Mouse (Mus musculus) liver, embryonic 16.5 days (tissue): ENCODE data around the gene Ppp2r2c. TPM values are rescaled to one million over a fixed set of nuclear protein-coding genes. Genes with fewer than 3 reads are reported as not detected.
"Not testable (repeated sequence)": the region's sequence is repeated elsewhere in the genome, so short reads cannot be mapped to it uniquely, and the experiment has no call there.

Source experiments
- ATAC-seq: fragments of 200-750 bp; cut with Nextera tagmentation; 2 replicates; pipeline ENCODE4 v1.8.0; 2017; ENCODE audit warnings: low read depth, mild to moderate bottlenecking, moderate number of reproducible peaks, moderate library complexity
- H3K27ac ChIP-seq: fragments of 300-500 bp; sonication (generic); 2 replicates; pipeline ENCODE4 v1.5.1; 2014; ENCODE audit warnings: mild to moderate bottlenecking, low read length
- H3K27me3 ChIP-seq: fragments of 300-500 bp; sonication (generic); 2 replicates; pipeline ENCODE4 v1.6.1; 2014; ENCODE audit warnings: low read depth, low read length, mixed read lengths; ENCODE audit not compliant: control insufficient read depth, insufficient read depth
- H3K36me3 ChIP-seq: fragments of 300-500 bp; sonication (generic); 2 replicates; pipeline ENCODE4 v1.6.1; 2014; ENCODE audit warnings: mild to moderate bottlenecking; ENCODE audit not compliant: control insufficient read depth, insufficient read depth
- H3K4me1 ChIP-seq: fragments of 300-500 bp; sonication (generic); 2 replicates; pipeline ENCODE4 v1.6.1; 2014; ENCODE audit warnings: low read depth, low read length, mixed read lengths; ENCODE audit not compliant: control insufficient read depth
- H3K4me2 ChIP-seq: fragments of 300-500 bp; sonication (generic); 2 replicates; pipeline ENCODE4 v1.6.1; 2014; ENCODE audit warnings: low read depth, low read length, mixed read lengths
- H3K4me3 ChIP-seq: fragments of 300-500 bp; sonication (generic); 2 replicates; pipeline ENCODE4 v1.5.1; 2014; ENCODE audit warnings: low read depth, mild to moderate bottlenecking, low read length
- H3K9ac ChIP-seq: fragments of 300-500 bp; sonication (generic); 2 replicates; pipeline ENCODE4 v1.6.1; 2014; ENCODE audit warnings: low read depth, low read length
- H3K9me3 ChIP-seq: fragments of 300-500 bp; sonication (generic); replicated peaks from 2 replicates; pipeline ENCODE4 v1.6.1; 2016; ENCODE audit warnings: low read length; ENCODE audit not compliant: control insufficient read depth
- WGBS: fragments of 180-500 bp; shearing (Covaris S2); extraction: QIAGEN DNeasy Blood & Tissue Kit; methylation state at CpG from one replicate; pipeline ENCODE4 v1.1.7; 2014; ENCODE audit not compliant: insufficient replicate concordance; 5-methylcytosine and 5-hydroxymethylcytosine counted together
- polyA plus RNA-seq: library from polyadenylated mRNA; unstranded; fragments of >200 nt; fragmentation: Nextera tagmentation; extraction: Ambion mirVana; gene quantifications from 2 replicates; pipeline ENCODE4 v1.2.1, GENCODE M21; 2015

Gene Ppp2r2c
- polyA plus RNA-seq, 1 experiment from 2014 or later = 0.02 TPM

DNA sequence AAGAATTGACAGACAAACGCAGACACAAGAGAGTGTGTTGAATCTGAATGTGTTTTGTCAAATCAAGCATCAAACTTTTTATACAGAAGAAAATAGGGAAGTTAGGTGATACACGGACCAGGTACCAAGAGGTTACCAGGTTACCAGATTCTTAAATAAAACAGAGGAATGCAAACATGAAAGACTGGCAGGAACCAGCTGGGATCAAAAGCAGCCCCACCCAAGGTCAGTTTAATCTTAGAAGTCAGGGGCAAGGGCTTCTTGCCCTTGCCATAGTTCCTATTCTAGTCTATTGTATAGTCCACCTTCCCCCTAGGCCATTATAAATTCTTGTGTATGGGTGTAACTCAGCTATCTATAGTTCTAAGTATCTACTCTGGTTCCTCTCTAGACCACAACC lies 70.7 kb downstream of the Ppp2r2c start:
- not testable (repeated sequence) for H3K4me1 ChIP-seq, H3K4me3 ChIP-seq, H3K9me3 ChIP-seq, H3K9ac ChIP-seq, ATAC-seq, H3K36me3 ChIP-seq, H3K27me3 ChIP-seq, H3K27ac ChIP-seq, H3K4me2 ChIP-seq
- WGBS = 42% methylated on average over 2 of the region's 2 CpGs

DNA sequence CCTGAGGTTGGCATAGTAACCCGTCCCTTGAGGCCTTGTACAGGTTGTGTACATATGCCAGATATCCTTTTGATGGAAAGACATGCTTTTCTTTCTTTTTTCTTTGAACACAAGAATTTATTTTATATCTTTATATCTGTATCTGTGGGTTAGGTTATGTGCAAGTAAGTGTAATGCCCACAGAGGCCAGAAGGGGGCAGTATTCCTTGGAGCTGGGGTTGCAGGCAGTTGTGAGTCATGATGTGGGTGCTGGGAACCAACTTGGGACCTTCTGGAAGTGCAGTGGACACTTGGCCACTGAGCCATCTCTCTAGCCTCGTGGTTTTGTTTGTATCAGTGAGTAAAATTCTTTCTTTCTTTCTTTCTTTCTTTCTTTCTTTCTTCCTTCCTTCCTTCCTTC lies 74.1 kb downstream of the Ppp2r2c start:
- no peak for ATAC-seq
- no peak overlapping the region for H3K9ac ChIP-seq
- H3K9me3 ChIP-seq = no peaks in the 10 kb centered on the region
- H3K27ac ChIP-seq = no peak overlapping the region
- no peak overlapping the region for H3K4me2 ChIP-seq
- no peaks in the 10 kb centered on the region for H3K27me3 ChIP-seq
- H3K36me3 ChIP-seq = no peaks in the 10 kb centered on the region
- no peaks in the 10 kb centered on the region for H3K4me1 ChIP-seq
- WGBS = 66% methylated on average over 2 of the region's 2 CpGs
- H3K4me3 ChIP-seq = no peak overlapping the region

DNA sequence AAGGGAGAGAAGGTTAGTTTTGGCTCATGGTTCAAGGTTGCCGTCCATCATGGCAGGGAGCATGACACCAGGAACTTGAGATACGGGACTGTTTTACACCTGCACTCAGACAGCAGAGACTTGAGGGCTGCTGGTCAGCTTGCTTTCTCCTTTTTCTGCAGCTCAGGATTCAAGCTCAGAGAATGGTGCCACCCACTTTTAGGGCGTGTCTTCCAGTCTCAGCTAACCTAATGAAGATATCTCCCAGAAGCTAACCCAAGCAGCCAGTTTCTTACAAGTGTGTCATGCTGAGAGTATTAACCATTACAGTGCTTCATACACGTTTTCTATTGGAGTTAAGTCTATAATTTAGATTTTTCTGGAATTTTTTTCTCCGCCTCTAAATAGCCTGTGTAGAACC lies 76.2 kb downstream of the Ppp2r2c start:
- no peak for ATAC-seq
- 34% methylated on average over 5 of the region's 5 CpGs for WGBS
- H3K9me3 ChIP-seq = no peaks in the 10 kb centered on the region
- H3K4me1 ChIP-seq = no peaks in the 10 kb centered on the region
- no peaks in the 10 kb centered on the region for H3K27me3 ChIP-seq
- no peak overlapping the region for H3K27ac ChIP-seq
- no peak overlapping the region for H3K4me3 ChIP-seq
- H3K36me3 ChIP-seq = no peaks in the 10 kb centered on the region
- H3K4me2 ChIP-seq = no peak overlapping the region
- no peak overlapping the region for H3K9ac ChIP-seq

DNA sequence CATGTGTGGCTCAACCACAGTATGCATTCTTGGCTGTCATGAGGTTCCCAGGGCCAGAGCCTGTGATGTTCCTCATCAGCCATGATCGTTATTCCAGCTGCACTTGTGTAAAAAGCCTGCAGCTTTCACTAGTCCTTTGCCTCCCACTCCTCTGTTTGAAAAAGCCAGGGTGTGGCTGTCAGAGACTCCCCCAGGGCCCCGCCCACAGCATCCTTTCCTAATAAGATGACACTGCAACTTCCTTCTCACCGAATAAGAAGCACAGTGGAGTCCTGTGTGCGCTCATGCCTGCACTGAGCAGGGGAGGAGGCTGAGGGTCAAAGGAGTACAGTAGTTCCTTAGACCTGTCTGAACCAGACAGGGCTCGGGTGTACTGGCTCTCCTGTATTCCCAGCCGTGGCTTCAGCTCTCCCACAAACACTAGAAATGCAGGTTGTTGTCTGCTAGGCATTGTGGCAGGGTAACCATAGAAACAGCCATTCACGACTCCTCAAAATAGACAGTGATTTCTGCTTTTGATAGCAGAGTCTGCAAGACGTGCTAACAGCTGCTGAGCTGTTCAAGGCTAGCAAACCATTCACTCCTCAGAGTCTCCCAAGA lies 76.9 kb downstream of the Ppp2r2c start:
- 28% methylated on average over 8 of the region's 8 CpGs for WGBS
- no peak overlapping the region for H3K27ac ChIP-seq
- ATAC-seq = no peak

DNA sequence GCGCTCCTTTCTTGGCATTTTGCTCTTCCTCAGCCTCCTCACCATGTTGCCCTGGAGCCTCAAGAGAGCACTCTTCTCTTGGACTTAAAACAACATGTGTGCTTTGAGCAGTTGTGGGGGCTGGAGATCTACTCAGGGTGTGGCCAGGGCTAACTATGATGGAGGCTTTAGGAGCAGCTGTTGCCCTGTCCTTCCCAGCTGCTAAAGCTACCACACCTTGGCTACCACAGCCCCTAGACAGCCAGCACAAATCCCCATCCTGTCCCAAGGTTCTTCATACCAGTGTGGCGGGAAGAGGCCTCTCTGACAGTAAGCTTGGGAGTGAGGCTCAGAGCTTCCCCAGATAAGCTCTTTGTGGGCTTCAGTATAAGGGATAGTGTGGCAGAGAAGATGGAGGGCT lies 77.4 kb downstream of the Ppp2r2c start:
- no peak for ATAC-seq
- H3K9ac ChIP-seq = no peak overlapping the region
- WGBS = 45% methylated on average over 2 of the region's 2 CpGs

More for the DNA sequence above, 76.9 kb downstream of the Ppp2r2c start:
- no peak overlapping the region for H3K4me3 ChIP-seq
- no peaks in the 10 kb centered on the region for H3K36me3 ChIP-seq
- no peak overlapping the region for H3K9ac ChIP-seq
- H3K9me3 ChIP-seq = no peaks in the 10 kb centered on the region
- H3K4me1 ChIP-seq = no peaks in the 10 kb centered on the region
- H3K4me2 ChIP-seq = no peak overlapping the region
- no peaks in the 10 kb centered on the region for H3K27me3 ChIP-seq

DNA sequence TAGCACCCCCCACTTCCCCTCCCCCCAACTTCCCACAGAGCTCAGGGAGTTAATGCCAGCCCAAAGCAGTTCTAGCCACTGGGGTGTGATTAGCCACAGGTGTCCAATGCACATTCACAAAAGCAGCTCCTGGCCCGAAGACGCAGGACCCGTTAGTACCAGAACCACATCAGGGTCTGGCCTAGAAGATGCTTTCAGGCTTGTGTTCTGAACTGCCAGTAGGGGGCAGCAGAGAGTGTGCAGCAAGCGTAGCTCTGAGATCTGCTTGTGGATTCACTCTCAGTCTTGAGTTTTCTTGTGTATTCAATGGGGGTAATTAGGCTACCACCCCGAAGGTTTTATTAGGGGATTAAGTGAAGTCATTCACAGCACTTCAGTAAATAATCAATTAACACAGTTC lies 78.1 kb downstream of the Ppp2r2c start:
- Histone ChIP-seq H3K36me3 (no peaks in the 10 kb centered on the region), H3K4me1 (no peaks in the 10 kb centered on the region), H3K27me3 (no peaks in the 10 kb centered on the region), H3K9ac (no peak overlapping the region), H3K4me3 (no peak overlapping the region), H3K9me3 (no peaks in the 10 kb centered on the region), H3K27ac (no peak overlapping the region), H3K4me2 (no peak overlapping the region)
- ATAC-seq = no peak
- WGBS = 11% methylated on average over 5 of the region's 5 CpGs

More for the DNA sequence above, 77.4 kb downstream of the Ppp2r2c start:
- Histone ChIP-seq H3K27ac (no peak overlapping the region), H3K36me3 (no peaks in the 10 kb centered on the region), H3K4me3 (no peak overlapping the region), H3K27me3 (no peaks in the 10 kb centered on the region), H3K9me3 (no peaks in the 10 kb centered on the region), H3K4me2 (no peak overlapping the region), H3K4me1 (no peaks in the 10 kb centered on the region)

DNA sequence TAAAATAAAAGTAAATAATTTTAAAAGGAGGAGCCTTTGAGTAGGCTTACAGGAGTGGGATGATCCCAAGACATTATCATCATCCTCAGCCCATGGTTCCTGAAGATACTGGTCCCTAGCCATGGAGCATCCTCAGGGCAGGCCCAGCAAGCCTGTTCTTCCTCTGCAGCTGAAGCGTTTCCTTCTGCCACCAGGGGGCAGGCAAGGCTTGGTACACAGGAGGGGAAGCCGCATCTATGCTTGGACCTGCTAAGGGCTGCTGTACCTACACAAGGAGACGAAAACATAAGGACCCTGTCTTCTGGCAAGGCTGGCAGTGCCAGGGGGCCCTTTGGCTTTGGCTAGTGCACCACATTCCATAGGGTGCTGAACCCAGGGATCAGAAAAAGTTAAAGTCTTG lies 80.5 kb downstream of the Ppp2r2c start:
- Histone ChIP-seq H3K9me3 (no peaks in the 10 kb centered on the region), H3K4me3 (no peak overlapping the region), H3K27me3 (no peaks in the 10 kb centered on the region), H3K4me2 (no peak overlapping the region), H3K9ac (no peak overlapping the region), H3K4me1 (no peaks in the 10 kb centered on the region), H3K36me3 (no peaks in the 10 kb centered on the region), H3K27ac (no peak overlapping the region)
- ATAC-seq = no peak
- WGBS = 10% methylated on average over 3 of the region's 3 CpGs

DNA sequence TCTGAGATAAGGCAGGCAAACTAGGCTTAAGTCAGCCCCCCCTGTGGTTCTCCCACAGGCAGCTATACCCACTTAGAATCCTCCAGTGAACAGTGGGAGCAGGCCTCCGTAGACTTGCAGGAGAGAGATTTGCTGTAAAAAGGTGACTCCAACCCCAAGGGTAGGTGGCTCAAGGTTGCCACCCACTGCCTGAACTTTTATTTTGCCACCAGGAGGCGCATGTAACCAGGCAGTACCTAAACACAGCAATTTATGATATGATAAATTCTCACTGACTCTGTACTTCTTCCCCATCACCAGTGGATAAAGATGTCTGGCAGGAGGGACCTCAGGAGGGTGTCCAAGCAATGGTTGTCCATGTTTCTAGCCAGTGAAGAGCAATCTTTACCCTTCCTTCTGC lies 82.6 kb downstream of the Ppp2r2c start:
- no peaks in the 10 kb centered on the region for H3K27me3 ChIP-seq
- 47% methylated on average over 2 of the region's 2 CpGs for WGBS
- H3K4me1 ChIP-seq = no peaks in the 10 kb centered on the region
- no peak overlapping the region for H3K4me2 ChIP-seq
- H3K27ac ChIP-seq = no peak overlapping the region
- H3K4me3 ChIP-seq = no peak overlapping the region
- H3K9me3 ChIP-seq = no peaks in the 10 kb centered on the region
- no peak overlapping the region for H3K9ac ChIP-seq
- ATAC-seq = no peak
- H3K36me3 ChIP-seq = no peaks in the 10 kb centered on the region

DNA sequence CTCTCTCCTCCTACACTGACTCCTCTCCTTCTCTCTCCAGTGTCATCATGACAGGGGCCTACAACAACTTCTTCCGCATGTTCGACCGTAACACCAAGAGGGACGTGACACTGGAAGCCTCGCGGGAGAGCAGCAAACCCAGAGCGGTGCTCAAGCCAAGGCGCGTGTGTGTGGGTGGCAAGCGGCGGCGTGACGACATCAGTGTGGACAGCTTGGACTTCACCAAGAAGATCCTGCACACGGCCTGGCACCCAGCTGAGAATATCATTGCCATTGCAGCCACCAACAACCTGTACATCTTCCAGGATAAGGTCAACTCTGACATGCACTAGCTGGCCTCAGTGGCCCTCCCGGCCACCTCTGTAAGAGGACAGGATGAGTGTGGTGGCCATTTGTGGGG lies 84.0 kb downstream of the Ppp2r2c start:
- no peak for ATAC-seq
- WGBS = 81% methylated on average over 15 of the region's 15 CpGs
- Histone ChIP-seq H3K27ac (no peak overlapping the region), H3K36me3 (no peaks in the 10 kb centered on the region), H3K4me2 (no peak overlapping the region), H3K27me3 (no peaks in the 10 kb centered on the region), H3K4me3 (no peak overlapping the region), H3K9ac (no peak overlapping the region), H3K4me1 (no peaks in the 10 kb centered on the region), H3K9me3 (no peaks in the 10 kb centered on the region)
